Mouse (Mus musculus) layer of hippocampus, adult 18-20 months (tissue): ENCODE results near the gene Cdkn3. TPM values are rescaled to one million over a fixed set of nuclear protein-coding genes. Genes with fewer than 3 reads are reported as not detected.
A peak's percentile ranks its signal among the peaks of the same experiment; 100 is the strongest.
"Not testable (repeated sequence)": the region's sequence is repeated elsewhere in the genome, so short reads cannot be mapped to it uniquely, and the experiment has no call there.

Experiments used
- DNase-seq, 2 experiments: peaks; one replicate each; pipeline ENCODE4 v3.0.0; 2022; ENCODE audit warnings: low spot score in 2 of 2
- total RNA-seq, 2 experiments: library from RNA; stranded (reverse); gene quantifications; 2 replicates each; pipeline ENCODE4 v1.2.3; 2021

Cdkn3 gene
- total RNA-seq, 2 experiments from 2014 or later: not detected

- DNase-seq: no peak
Measured at GRCm38 (mm10) chr14:46782187-46782828, 22.0 kb downstream of the Cdkn3 start.

- no peak for DNase-seq
Measured at GRCm38 (mm10) chr14:46783327-46783926, 23.1 kb downstream of the Cdkn3 start.

DNA sequence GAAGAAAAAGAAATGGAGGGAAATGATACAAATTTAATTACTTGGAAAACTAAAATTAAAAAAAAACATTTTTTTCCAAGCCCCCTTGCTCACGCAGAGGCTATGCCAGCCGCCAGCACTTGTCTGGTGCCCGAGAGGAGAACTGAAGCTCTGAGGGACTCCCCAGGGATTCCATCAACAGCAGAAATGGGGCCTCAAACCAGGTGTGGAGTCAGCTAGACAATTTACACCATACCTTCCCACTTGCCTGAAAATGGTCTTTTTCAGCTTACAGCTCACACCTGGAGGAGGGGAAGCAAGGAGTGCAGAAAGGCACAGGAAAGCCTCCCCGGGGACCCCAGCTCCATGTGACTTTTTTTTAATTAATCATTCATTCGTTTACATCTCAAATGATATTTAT, 24.9 kb downstream of the Cdkn3 start:
- no peak for DNase-seq

DNA sequence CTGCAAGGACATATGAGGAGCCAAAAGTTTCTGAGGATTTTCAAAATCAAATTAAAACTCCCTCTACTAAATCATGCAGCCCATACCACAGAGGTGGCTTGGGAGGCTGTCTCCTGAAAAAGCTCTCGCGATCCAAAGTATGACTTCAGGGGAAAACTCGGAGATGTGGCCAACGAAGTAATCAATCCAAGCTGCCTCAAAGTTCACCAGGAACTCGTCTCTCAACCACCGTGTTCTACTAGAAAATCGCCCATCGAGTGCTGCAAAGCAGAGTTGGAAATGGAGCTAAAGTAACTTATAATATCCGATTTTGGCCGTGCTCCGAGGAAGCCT, 27.1 kb downstream of the Cdkn3 start:
- no peak for DNase-seq

DNA sequence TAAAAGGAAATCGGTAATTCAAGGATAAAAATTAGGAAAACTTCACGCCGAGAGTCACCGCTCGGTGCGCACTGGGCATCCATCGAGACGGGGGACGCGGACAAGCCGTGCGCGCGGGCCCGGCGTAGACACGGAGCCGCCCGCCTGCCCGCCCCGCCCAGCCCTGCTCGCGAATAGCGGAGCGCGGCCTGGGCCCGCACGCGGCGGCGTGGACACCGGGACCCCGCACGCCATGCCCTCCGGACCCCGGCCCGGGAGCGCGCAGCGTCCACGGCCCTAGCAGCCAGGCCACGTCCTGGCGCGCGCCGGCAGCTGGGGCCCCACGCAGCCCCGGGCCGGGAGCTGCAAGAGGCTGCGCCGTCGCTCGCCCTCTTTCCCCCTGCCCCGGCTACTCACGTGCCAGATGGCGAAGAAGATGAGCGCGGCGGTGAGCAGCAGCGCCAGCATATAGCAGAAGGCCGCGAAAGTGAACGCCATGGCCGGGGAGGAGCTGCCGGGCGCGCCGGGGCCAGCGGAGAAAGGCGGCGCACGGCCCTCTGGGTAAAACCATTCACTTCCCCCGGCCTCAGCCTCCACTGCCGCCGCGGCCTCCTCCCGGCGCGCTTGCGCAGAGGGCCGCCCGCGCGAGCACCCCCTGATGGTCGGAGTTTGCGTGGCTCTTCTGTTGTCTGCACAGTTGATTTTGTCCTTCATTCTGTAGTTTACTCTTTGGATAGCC, 27.6 kb downstream of the Cdkn3 start, which contains the start of gene Cnih1:
Cnih1 (minus strand) TSS at position 625 of the 718 bp plus-strand sequence.
- peak; percentile 87 to 91 for DNase-seq

DNA sequence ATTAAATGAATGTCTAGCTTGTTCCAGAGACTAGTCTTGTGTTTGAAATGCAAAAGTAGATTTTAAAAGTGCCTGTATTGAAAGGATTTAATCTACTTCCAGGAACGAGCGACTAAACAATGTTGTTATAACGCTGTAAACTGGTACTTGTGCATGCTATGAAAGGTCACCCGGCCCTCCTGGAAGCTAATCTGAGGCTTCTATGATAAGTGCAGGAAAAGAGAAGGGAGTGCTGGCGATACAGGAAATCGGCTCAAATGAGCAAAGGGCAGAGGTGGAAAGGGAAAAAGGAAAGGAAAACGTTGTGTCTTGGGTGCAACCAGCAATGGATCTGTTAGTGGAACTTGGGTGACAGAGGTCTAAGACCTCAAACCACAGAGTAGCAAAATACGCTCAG, 28.2 kb downstream of the Cdkn3 start:
- no peak for DNase-seq

DNA sequence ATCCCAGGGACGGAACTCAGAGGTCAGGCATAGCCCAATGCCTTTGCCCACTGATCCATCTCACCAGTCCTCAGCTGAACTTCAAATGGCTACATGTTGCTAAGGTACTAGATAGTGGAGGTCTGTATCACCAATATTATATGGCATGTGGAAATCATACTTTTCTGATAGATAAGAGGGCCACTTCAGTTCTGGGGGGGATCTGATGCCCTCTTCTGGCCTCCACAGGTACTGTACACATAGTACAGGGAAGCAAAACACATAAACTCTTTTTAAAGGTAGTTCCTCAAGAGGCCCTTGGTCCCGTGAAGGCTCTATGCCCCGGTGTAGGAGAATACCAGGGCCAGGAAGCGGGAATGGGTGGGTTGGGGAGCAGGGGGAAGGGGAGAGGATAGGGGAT, 30.0 kb downstream of the Cdkn3 start:
- DNase-seq: no peak

DNA sequence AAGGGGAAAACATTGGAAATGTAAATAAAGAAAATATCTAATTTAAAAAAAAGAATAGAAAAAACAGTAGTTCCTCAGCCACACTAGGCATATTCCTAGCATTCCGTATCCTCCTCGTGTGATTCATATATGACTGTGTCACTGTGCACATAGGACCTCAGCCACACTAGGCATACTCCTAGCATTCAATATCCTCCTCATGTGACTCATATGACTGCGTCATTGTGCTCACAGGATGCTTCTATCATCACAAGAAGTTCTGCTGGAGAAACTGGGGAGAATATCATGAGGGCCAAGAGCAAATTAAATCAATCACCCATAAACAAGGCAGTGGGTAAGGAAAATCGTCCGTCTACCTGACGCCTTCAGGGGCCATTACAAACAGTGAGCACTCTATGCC, 30.4 kb downstream of the Cdkn3 start:
- no peak for DNase-seq

DNA sequence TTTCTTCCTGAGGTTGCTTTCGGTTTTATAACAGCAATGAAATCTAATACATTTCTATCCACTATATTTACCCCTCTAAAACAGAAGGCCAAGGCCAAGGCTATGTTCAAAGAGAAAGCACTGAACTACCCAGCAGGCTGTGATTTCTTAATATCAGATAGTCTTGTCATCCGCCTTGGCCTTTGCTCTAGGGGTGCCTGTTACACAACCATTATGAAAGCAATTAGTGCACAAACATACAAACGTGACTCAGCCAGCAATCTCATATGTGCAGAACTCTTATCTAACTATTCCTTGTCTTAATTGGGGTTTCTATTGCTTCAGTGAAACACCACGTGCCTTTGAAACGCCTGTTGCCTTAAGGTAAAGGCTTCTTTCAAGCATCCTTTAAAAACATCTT, 33.8 kb downstream of the Cdkn3 start:
- DNase-seq: no peak

GRCm38 (mm10) chr14:46800684-46801345, 40.5 kb downstream of the Cdkn3 start:
- no peak for DNase-seq

DNA sequence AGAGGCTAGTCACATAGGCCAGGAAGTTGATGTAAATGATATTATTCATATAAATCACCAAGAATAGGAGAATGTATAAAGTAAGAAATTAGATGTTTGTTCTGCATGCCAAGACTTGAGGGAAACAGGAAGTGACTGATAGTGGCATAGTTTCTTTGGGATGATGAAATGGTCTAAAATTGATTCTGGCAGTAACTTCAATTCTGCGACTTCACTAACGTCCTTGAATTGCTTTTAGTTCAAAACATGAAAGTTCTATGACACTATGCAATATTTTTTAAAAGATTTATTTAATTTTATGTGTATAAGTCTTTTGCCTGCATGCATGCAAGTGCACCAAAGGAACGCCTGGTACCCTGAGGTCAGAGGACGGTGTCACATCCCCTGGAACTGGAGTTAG, 42.9 kb downstream of the Cdkn3 start:
- DNase-seq: no peak

DNA sequence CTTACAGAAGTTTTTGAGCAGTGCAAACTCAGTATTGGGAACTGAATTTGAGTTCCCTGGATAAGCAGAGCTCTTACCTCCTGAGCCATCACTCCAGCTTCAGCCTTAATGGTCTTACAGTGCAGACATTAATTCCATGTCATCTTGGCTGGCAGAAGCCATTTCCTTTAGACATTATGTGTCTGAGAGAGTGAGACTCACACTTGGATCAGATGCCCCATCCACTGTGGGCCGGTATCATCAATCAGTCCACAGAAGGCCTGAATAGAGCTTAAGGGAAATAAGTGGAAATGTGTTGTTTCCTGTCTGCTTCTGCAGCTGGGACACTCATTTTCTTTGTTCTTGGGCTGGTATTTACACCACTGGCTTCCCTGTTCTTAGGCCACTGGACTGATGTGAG, 43.5 kb downstream of the Cdkn3 start:
- no peak for DNase-seq

- DNase-seq: no peak
Measured at GRCm38 (mm10) chr14:46806186-46806585, 45.8 kb downstream of the Cdkn3 start.

GRCm38 (mm10) chr14:46807927-46808326, 47.6 kb downstream of the Cdkn3 start:
- no peak for DNase-seq

DNA sequence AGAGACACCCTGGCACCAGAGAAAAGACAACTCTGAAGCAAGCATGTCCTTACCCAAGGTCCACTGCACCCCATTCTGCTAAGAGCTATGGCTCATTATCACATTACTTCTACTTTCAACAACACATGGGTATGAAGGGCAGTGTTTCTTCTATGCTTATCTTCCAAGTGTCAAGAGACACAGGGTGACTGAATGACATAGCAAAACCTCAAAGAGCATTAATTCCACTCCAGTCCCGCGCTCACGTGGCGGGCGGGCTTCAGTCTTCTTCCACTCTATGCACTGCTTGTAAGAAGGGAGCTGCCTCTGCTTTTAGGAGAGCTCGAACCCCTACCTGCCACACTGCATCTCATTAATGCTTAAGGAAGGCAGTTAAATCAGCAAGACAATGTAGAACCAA, 55.3 kb downstream of the Cdkn3 start:
- no peak for DNase-seq

DNA sequence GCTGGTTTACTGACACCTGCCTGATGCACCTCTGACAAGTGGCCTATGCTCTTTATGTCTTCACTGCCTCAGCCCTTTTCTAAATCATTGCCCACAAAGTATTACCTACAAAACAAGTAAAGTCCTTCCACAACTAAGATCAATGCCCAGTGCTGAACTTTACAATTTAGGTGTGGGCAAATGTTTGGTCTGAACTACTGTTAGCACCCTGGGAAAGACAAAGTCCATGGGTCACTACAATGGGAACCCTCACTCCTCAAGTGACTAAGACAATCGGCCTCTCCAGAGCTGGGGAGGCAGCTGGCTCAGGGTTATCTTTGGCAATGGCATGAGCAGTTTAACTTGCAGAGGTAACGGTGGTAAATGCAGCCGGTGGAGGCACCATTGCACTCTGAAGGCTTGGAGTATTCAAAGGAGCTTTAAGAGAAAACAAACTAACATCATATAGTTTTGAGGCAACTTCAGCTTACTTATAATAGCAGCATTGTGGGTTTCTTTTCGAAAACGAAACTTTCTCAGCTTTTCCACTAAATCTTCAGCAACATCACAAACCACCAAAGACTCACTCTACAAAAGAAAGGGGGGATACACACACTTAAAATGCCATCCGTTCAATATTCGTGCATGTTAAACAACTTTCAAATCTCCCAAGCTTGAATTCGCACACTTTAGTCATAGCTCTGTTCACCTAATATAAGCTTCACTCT, 56.7 kb downstream of the Cdkn3 start:
- no peak for DNase-seq

DNA sequence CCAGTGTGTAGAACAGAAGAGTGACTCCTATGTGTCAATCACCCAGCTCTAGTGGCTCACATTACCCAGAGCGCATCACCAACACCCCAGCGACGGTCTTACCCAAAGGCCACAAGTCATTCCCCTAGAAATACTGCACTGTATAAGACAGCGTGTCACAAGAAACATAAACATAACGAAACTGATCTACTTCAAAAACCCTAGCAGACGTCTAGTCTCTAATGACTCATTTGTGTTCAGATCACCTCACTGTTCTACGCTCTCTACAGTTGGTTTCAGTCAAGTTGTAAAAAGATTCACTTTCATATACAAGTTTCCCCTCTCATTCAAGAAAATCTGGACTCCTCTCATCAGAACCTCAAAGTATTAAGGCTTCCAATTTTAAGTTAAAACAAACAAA, 58.4 kb downstream of the Cdkn3 start:
- no peak for DNase-seq

DNA sequence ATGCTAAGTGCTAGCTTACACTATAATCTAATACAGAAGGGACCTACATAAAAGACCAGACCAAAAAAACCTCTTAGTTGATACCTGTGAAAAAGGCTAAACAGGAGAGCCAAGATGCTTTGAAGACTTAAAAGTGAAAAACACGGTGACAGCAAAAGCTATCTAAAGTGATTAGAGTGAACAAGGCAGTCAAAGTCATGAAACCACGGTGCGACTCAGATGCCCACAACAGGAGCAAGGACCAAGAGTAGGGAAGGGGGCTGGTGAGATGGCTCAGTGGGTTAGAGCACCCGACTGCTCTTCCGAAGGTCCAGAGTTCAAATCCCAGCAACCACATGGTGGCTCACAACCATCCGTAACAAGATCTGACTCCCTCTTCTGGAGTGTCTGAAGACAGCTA, 59.6 kb downstream of the Cdkn3 start:
- not testable (repeated sequence) for DNase-seq
